Mouse (Mus musculus): ENCODE data around the gene Ccdc152. TPM values are rescaled to one million over a fixed set of nuclear protein-coding genes. Genes with fewer than 3 reads are reported as not detected.

The Ccdc152 gene
- total RNA-seq (2014; rRNA removed) (not detected in 2 replicates), polyA plus RNA-seq (2015; fragmentation: Nextera tagmentation; extraction: Ambion mirVana) (0.29 and 0.36 TPM in 2 replicates)

GRCm38 (mm10) chr15:3303426-3303825 lies at the start of gene Ccdc152:
Gene Ccdc152 (minus strand): TSS chr15:3303526.
- ATAC-seq (no peak), DNase-seq (no peak)
- no peaks in the 10 kb centered on the region for H3K9me3 ChIP-seq (ENCODE audit: low read length)
- no peak within 1 kb of the TSS for H3K4me3 ChIP-seq (ENCODE audit: low read depth, low read length)
- no peaks in the 10 kb centered on the region for H3K36me3 ChIP-seq (ENCODE audit: insufficient read depth)
- H3K27me3 ChIP-seq (ENCODE audit: insufficient read depth, low read length): no peaks in the 10 kb centered on the region
- no peak within 1 kb of the TSS for H3K27ac ChIP-seq (ENCODE audit: low read depth, low read length)
- WGBS: 93% methylated on average over 12 of the region's 12 CpGs
- no peak for TF ChIP-seq CTCF (IDR thresholded peaks at IDR 0.05; ENCODE audit: low read depth)
- H3K4me2 ChIP-seq (ENCODE audit: low read depth): no peak within 1 kb of the TSS
- H3K4me1 ChIP-seq (ENCODE audit: insufficient read depth): no peaks in the 10 kb centered on the region
- no peak within 1 kb of the TSS for H3K9ac ChIP-seq

GRCm38 (mm10) chr15:3349306-3350064 lies 46.2 kb upstream of the Ccdc152 start:
- 30% methylated on average over 6 of the region's 6 CpGs for WGBS
- TF ChIP-seq CTCF (IDR thresholded peaks at IDR 0.05; ENCODE audit: low read depth): no peak
- H3K27ac ChIP-seq (ENCODE audit: low read depth, low read length): no peak overlapping the region
- H3K27me3 ChIP-seq (ENCODE audit: insufficient read depth, low read length): no peaks in the 10 kb centered on the region
- no peaks in the 10 kb centered on the region for H3K9me3 ChIP-seq (ENCODE audit: low read length)
- DNase-seq: no peak
- no peaks in the 10 kb centered on the region for H3K36me3 ChIP-seq (ENCODE audit: insufficient read depth)
- no peak for ATAC-seq
- H3K4me1 ChIP-seq (ENCODE audit: insufficient read depth): no peaks in the 10 kb centered on the region
- H3K4me3 ChIP-seq (ENCODE audit: low read depth, low read length): no peak overlapping the region
- H3K9ac ChIP-seq: no peak overlapping the region
- H3K4me2 ChIP-seq (ENCODE audit: low read depth): no peak overlapping the region

DNA sequence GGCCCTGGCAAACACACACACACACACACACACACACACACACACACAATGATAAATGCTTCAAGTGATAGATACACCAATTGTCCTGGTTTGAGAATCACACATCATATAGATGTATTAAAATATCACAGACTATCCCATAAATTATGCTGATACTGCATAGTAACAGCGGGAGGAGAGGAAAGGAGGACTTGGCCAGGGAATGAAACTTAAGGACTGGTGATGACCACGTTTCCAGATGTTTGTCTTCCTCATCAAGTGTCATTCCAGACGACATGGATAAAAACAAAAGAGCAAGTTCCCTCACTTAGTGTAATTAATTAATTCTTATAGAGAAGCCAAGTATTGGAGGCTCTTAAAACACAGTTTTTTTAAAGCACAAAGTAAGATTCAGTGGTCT lies 43.4 kb upstream of the Ccdc152 start:
- Histone ChIP-seq H3K9ac (no peak overlapping the region), H3K27me3 (ENCODE audit: insufficient read depth, low read length) (no peaks in the 10 kb centered on the region), H3K4me3 (ENCODE audit: low read depth, low read length) (no peak overlapping the region), H3K36me3 (ENCODE audit: insufficient read depth) (no peaks in the 10 kb centered on the region), H3K9me3 (ENCODE audit: low read length) (no peaks in the 10 kb centered on the region), H3K27ac (ENCODE audit: low read depth, low read length) (no peak overlapping the region), H3K4me1 (ENCODE audit: insufficient read depth) (no peaks in the 10 kb centered on the region), H3K4me2 (ENCODE audit: low read depth) (no peak overlapping the region)
- no peak for DNase-seq
- no peak for ATAC-seq
- no peak for TF ChIP-seq CTCF (IDR thresholded peaks at IDR 0.05; ENCODE audit: low read depth)
- 75% methylated on average over 3 of the region's 3 CpGs for WGBS

- ATAC-seq: peak; percentile 48
- H3K27ac ChIP-seq (ENCODE audit: low read depth, low read length): no peak overlapping the region
Observed at GRCm38 (mm10) chr15:3344555-3344954, 41.2 kb upstream of the Ccdc152 start.

DNA sequence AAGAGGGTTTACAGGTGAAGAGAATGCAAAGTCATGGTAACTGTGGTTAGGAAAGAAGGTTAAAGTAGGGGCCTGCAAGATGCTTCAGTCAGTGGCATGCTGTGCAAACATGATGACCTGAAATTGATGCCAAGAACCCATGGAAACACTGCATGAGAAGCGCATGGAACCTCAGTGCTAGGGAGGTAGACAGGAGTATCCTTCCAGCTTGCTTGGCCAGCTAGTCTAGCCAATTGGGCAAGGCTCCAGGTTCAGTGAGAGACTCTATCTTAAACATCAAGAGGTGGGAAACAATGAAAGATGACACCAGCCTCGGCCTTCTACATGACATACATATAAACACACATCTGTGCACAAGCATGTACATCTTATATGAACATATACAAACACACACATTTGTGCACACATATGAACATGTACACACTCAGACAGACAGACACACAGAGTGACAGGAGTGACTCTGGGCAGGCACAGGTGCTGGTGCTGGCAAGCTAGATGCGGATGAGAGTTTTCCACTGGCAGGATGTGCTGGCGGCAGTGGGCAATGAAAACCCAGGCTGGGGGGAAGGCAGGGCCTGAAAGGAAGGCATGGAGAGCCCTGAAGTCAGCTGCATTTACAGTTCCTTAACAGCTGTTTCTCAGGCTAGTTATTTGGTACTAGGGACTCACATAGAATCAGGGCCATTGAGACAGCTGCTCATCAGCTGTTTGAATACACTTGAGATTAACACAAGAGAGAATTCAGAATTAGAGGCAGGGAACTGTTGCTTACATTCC lies 38.7 kb upstream of the Ccdc152 start:
- peak; percentile 47; the same call in 1 of the 2 replicates for ATAC-seq
- DNase-seq: no peak
- WGBS: 76% methylated on average over 4 of the region's 4 CpGs
- H3K27ac ChIP-seq (ENCODE audit: low read depth, low read length): no peak overlapping the region
- no peak overlapping the region for H3K4me3 ChIP-seq (ENCODE audit: low read depth, low read length)
- H3K4me2 ChIP-seq (ENCODE audit: low read depth): no peak overlapping the region
- no peak for TF ChIP-seq CTCF (IDR thresholded peaks at IDR 0.05; ENCODE audit: low read depth)
- no peaks in the 10 kb centered on the region for H3K36me3 ChIP-seq (ENCODE audit: insufficient read depth)
- no peak overlapping the region for H3K9ac ChIP-seq
- H3K4me1 ChIP-seq (ENCODE audit: insufficient read depth): no peaks in the 10 kb centered on the region
- no peaks in the 10 kb centered on the region for H3K9me3 ChIP-seq (ENCODE audit: low read length)
- no peaks in the 10 kb centered on the region for H3K27me3 ChIP-seq (ENCODE audit: insufficient read depth, low read length)

More at GRCm38 (mm10) chr15:3344555-3344954, 41.2 kb upstream of the Ccdc152 start:
- Histone ChIP-seq H3K9ac (no peak overlapping the region), H3K9me3 (ENCODE audit: low read length) (no peaks in the 10 kb centered on the region), H3K27me3 (ENCODE audit: insufficient read depth, low read length) (no peaks in the 10 kb centered on the region), H3K36me3 (ENCODE audit: insufficient read depth) (no peaks in the 10 kb centered on the region), H3K4me2 (ENCODE audit: low read depth) (no peak overlapping the region), H3K4me3 (ENCODE audit: low read depth, low read length) (no peak overlapping the region), H3K4me1 (ENCODE audit: insufficient read depth) (no peaks in the 10 kb centered on the region)
- WGBS: 56% methylated on average over 4 of the region's 4 CpGs
- TF ChIP-seq CTCF (IDR thresholded peaks at IDR 0.05; ENCODE audit: low read depth): no peak
- DNase-seq: peak; percentile 16

GRCm38 (mm10) chr15:3339847-3340246 lies 36.5 kb upstream of the Ccdc152 start:
- no peak overlapping the region for H3K9ac ChIP-seq
- no peaks in the 10 kb centered on the region for H3K36me3 ChIP-seq (ENCODE audit: insufficient read depth)
- DNase-seq (no peak), ATAC-seq (no peak)
- H3K27ac ChIP-seq (ENCODE audit: low read depth, low read length): no peak overlapping the region
- WGBS: 79% methylated on average over 3 of the region's 3 CpGs
- no peaks in the 10 kb centered on the region for H3K9me3 ChIP-seq (ENCODE audit: low read length)
- no peaks in the 10 kb centered on the region for H3K27me3 ChIP-seq (ENCODE audit: insufficient read depth, low read length)
- H3K4me2 ChIP-seq (ENCODE audit: low read depth): no peak overlapping the region
- H3K4me3 ChIP-seq (ENCODE audit: low read depth, low read length): no peak overlapping the region
- no peak for TF ChIP-seq CTCF (IDR thresholded peaks at IDR 0.05; ENCODE audit: low read depth)
- no peaks in the 10 kb centered on the region for H3K4me1 ChIP-seq (ENCODE audit: insufficient read depth)

GRCm38 (mm10) chr15:3332517-3332916 lies 29.2 kb upstream of the Ccdc152 start:
- H3K27me3 ChIP-seq (ENCODE audit: insufficient read depth, low read length): no peaks in the 10 kb centered on the region
- no peak for TF ChIP-seq CTCF (IDR thresholded peaks at IDR 0.05; ENCODE audit: low read depth)
- no peaks in the 10 kb centered on the region for H3K4me1 ChIP-seq (ENCODE audit: insufficient read depth)
- no peaks in the 10 kb centered on the region for H3K36me3 ChIP-seq (ENCODE audit: insufficient read depth)
- no peak overlapping the region for H3K27ac ChIP-seq (ENCODE audit: low read depth, low read length)
- ATAC-seq (no peak), DNase-seq (no peak)
- H3K4me3 ChIP-seq (ENCODE audit: low read depth, low read length): no peak overlapping the region
- no peak overlapping the region for H3K9ac ChIP-seq
- no peaks in the 10 kb centered on the region for H3K9me3 ChIP-seq (ENCODE audit: low read length)
- no peak overlapping the region for H3K4me2 ChIP-seq (ENCODE audit: low read depth)
- WGBS: 91% methylated on average over 4 of the region's 4 CpGs
